Mouse (Mus musculus) spleen, adult 2 months (tissue): Measurements from ENCODE around the gene Sspn.

Source experiments
- CTCF ChIP-seq: fragments of 200-500 bp; IDR thresholded peaks from 2 replicates; pipeline ENCODE4 v1.5.1; 2011; ENCODE audit warnings: mild to moderate bottlenecking, inconsistent platforms; ENCODE audit not compliant: insufficient read depth, insufficient read length, insufficient replicate concordance; ENCODE audit errors: extremely low read depth
- POLR2A ChIP-seq: fragments of 200-500 bp; IDR thresholded peaks from 2 replicates; pipeline ENCODE4 v1.6.1; 2011; ENCODE audit warnings: low read depth, low read length, inconsistent platforms

- TF ChIP-seq POLR2A (no peak), CTCF (no peak)
Measured at GRCm38 (mm10) chr6:145883010-145883409, 48.4 kb upstream of the Sspn start.
